Mouse (Mus musculus) CD4-positive naive resting alpha-beta T cell, adult 57 days (primary cell): ENCODE results near the gene Gm5426. TPM values are rescaled to one million over a fixed set of nuclear protein-coding genes. Genes with fewer than 3 reads are reported as not detected.

Experiments used
- total RNA-seq: library from RNA; stranded (reverse); gene quantifications from one replicate; pipeline ENCODE4 v1.2.4, GENCODE M21; 2023

Gene Gm5426
- not detected for total RNA-seq

DNA sequence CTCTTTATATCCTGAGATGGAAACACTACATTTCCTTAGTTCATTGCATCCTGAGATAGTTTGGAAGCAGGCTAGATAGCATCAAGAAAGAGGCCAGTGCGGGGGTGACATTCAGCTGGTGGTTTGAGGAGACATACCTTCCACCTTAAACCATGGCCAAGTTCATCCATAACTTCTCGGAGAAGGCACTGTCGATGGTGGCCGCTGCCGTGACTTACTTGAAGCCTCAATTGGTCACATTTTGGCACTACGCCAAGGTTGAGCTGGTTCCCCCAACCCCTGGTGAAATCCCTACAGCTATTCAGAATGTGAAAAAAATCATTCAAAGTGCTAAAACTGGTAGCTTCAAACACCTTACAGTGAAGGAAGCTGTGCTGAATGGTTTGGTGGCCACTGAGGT, at the start of gene Gm5426:
TSS of gene Gm5426 (plus strand) at position 153 of the 400 bp plus-strand sequence.

Other genes starting within 250 kb of the Gm5426 start
- 4.4 TPM for gene Eea1, start 196.0 kb upstream of the Gm5426 start, total RNA-seq